Mouse (Mus musculus) cerebellum, postnatal 4 days (tissue): ENCODE results near the gene Tex38.

Experiments
- DNase-seq, 2 experiments: peaks; one replicate each; pipeline ENCODE4 v3.0.0; 2022; ENCODE audit warnings: low spot score in 2 of 2, mixed read lengths in 1 of 2

The Tex38 gene

DNA sequence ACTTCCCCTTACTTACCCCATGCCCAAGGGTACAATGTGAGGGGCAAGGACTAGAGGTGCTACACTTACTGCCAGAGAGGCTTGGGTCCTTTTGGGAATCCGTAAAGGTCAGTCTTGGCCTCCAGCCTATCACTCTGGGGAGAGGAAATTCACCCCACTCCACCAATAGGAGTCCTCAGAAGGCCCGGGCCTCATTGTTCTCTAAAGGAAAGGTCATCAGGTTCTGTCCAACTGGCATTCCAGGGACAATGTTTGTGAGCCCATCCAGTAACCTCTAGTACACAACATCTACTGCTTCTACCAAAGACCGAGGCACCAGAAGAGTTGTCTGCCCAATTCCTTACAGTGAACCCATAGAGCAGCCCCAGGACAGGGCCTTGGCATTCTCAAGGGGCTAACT, at the start of gene Tex38:
TSS of gene Tex38 (minus strand) at position 101 of the 400 bp plus-strand sequence.
- no peak for DNase-seq

DNA sequence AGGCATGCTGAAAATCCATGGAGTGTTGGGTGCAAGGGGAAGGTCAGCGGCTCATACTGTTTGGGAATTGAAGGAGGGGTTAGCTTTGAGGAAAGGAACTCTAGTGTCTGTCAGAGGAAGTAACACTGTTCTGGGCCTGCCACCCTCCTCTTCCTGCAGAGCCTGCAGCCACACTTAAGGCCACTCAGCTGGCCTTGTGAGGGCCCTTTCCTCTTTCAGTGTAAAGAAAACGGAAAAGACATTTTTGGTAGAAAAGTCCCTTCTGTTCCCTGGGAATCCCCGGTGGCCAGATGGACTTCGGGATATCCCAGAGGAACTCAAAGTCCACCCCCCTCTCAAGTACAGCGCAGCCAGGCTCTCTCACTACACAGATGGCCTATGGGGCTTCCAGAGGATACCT, 49.7 kb upstream of the Tex38 start:
- DNase-seq: no peak

GRCm38 (mm10) chr4:115828572-115828902, 47.7 kb upstream of the Tex38 start:
- no peak for DNase-seq

DNA sequence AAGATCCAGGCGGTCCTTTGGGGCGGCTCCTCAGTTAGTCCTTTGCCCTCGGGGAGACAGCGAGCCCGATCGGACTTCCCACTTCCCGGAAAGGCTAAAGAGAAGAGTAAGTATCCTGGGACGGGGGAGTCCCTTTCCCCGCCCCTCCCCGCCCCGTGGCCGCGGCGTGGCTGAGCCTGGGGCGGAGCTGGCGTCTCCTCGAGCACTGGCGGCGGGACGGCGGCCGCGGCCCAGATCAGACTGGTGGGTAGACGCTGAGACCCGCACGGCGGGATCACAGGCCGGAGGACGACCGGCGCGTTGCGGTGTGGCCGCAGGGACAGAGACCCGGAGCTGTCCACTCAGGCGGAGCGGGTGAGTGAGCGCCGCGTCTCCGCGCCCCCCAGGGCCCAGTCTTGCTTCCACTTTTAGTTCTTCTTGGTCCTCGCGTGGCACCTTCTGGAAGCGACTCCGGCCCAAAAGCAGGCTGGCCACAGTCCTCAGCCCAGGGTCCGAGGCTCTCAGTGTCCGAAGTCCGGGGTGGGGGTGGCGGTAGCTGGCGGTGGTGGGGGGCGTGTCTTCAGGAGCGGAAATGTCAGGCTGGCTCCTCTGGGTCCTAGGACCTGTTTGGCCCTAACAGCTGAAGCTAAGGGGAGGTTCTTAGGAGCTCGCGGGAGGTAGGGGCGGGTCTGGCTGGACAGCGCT, 47.2 kb upstream of the Tex38 start, which contains the start of gene Mob3c:
TSS of gene Mob3c (plus strand) at position 205 of the 684 bp plus-strand sequence.
- DNase-seq: peak; percentile 40 to 59

- no peak for DNase-seq
Observed at GRCm38 (mm10) chr4:115827535-115827887, 46.7 kb upstream of the Tex38 start.

DNA sequence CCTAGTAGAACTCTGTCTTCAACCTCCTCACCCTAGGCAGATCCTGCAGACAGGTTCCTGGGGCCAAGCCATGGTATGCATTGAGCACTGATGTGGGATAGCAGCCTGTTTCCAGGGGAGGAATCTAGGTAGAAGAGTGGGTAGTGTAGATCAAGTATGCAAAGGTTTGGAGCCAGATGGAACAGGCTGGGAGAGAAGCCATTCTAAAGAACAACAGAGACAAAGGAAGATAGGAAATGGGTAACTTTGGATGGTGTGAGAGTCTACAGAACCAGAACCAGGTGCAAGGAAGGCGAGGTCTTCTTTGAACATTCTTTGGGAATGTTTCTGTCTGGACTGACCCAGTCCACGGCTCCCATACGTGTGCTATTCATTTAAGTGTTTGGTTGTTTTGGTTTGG, 46.2 kb upstream of the Tex38 start:
- DNase-seq: no peak

GRCm38 (mm10) chr4:115825271-115825670, 44.5 kb upstream of the Tex38 start:
- no peak for DNase-seq

DNA sequence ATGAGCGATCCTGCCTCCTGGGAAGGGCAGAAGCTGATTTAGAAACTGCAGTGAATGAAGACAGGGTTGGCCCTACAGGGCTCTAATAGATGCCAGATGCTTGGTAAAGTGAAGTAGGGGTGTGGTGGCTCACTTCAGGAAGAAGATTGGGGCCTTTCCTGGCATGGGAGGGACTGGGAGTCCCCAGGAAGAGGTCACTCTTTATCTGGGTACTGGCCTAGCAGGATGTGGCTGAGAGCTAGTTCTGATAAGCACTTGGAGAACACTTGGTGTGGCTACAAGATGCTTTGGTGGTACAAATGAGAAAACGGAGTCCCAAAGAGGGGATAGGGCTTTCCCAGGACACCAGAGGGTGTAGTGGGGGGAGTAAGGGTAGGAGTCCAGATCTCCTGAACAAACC, 43.4 kb upstream of the Tex38 start:
- no peak for DNase-seq

GRCm38 (mm10) chr4:115821928-115822327, 41.1 kb upstream of the Tex38 start:
- DNase-seq: no peak

- DNase-seq: no peak
Observed at GRCm38 (mm10) chr4:115821431-115821830, 40.6 kb upstream of the Tex38 start.

GRCm38 (mm10) chr4:115820944-115821343, 40.1 kb upstream of the Tex38 start:
- no peak for DNase-seq

DNA sequence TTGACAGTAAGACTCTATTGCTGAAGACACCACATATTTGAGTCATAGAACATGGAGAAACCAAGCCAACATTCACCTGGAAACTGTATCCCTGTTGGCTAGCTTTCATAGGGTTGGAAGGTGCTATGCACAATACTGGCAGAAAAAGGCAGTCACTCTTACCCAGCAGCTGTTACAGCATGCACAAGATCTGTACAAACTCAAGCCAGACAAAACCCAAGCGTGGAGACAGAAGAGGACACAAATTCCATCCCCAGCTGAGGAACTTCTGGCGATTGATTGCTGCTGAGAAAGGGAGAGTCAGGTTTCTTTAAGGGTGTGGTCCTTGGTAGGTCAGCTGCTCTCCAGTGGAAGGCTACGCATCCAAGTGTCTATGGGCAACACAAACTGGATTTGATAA, 39.4 kb upstream of the Tex38 start:
- no peak for DNase-seq

DNA sequence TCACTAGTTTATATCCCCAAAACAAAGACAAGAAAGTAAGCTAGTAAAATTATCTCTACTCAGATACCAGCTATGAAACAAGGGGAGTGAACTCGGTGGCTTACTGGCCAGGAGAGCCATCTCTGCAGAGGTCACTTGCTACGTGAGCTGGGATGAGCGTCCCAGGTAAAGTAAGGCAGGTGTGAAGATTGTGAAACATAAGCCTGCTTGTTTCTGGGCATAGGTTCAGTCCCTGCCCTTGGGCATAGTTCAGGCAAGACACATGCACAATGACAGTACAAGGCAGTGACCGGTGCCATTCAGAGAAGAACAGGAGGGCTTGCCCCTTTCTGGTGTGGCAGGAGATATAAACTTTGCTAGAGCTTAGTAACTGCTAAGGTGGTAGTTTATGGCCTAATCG, 34.8 kb upstream of the Tex38 start:
- DNase-seq: no peak

DNA sequence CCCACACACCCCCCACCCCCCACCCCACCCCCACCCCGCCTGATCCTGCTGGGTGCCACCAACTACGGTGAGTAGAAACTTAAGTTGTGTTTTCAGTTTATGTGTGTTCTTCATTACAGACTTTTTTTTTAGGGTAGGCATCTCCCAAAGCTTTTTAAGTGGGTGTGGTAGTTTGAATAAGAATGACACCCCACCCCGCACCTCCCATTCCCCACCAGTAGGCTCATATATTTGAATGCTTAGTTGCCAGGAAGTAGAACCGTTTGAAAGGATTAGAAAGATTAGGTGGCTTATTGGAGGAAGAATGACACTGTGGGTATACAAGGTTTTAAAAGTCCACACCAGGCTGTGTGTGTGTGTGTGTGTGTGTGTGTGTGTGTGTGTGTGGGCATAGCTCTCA, 31.5 kb upstream of the Tex38 start:
- no peak for DNase-seq

- no peak for DNase-seq
Observed at GRCm38 (mm10) chr4:115799981-115800380, 19.2 kb upstream of the Tex38 start.

DNA sequence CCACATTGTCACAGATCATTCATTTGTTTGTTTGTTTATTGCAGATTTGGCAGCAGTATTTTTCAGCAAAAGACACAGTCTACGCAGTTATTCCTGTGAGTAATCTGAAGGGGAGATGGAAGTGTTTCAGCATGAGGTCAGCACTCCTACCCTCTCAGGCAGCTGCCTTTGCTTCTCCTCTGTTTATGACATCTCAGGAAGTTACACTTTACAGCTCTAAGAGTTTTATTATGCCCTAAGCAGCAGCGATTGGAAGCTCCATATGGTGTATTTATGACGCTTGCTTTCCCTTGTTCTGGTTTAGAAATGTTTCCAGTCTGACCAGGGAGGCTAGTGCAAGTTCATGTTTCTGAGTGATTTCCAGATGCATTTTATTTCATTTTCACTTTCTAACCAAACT, 14.5 kb upstream of the Tex38 start:
- DNase-seq: no peak

GRCm38 (mm10) chr4:115790864-115791263, 10.0 kb upstream of the Tex38 start:
- no peak for DNase-seq

DNA sequence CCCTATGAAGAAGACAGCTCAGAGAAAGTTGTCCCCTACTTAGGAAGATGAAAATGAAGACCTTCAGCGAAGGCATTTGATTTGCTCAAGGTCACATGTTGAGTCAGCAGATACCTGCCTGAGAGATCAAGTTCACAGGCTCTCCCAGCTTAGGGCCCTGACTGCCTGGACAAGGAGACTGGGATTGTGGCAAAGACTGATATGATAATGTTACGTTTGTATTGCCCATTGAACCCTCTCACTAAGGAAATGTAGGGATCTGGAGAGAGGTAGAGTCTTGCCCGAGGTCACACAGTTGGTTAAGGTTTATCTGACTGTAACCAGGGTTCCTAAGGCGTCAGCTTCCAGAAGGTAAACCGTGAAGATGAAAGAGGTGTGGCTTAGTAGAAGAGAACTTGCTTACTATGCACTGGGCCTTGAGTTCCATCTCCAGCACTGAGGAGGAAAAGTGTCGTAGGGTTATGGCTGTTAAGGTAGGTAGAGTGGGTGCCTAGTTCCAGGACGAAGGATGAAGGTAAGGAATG, 4.8 kb upstream of the Tex38 start:
- DNase-seq: no peak

DNA sequence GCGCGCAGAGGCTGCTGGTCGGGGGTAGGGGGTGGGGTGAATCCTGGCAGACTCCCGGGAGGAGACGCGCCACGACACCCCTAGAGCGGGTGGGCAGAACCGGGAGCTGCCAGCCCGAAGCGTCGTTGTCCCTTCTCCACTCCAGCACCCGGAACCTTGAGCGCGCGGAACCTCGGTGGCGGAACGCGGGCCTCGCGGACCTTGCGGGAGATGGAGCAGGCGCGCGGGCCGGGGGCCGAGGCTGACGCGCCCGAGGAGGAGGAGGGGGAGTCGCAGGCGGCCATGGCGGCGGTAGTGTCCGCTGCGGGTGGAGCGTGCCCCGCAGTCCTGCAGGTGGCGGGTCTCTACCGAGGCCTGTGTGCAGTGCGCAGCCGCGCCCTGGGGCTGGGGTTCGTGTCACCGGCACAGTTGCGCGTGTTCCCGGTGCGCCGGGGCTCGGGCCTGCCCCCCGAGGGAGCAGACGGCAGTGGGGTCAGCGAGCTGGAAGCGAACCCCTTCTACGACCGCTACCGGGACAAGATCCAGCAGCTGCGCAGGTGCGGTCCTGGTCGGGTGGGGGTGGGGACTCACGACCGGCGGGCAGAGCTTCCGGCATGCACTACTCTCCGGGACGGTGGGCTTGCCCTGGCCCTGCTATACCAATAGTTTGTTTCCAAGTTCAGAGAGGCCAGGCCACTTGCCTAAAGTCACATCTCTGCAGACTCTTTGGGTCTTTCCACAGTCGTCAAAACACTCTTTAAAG, 4.1 kb upstream of the Tex38 start, which contains the start of gene Atpaf1:
TSS of gene Atpaf1 (plus strand) at position 44 of the 742 bp plus-strand sequence.
- DNase-seq: peak; percentile 71 to 80

DNA sequence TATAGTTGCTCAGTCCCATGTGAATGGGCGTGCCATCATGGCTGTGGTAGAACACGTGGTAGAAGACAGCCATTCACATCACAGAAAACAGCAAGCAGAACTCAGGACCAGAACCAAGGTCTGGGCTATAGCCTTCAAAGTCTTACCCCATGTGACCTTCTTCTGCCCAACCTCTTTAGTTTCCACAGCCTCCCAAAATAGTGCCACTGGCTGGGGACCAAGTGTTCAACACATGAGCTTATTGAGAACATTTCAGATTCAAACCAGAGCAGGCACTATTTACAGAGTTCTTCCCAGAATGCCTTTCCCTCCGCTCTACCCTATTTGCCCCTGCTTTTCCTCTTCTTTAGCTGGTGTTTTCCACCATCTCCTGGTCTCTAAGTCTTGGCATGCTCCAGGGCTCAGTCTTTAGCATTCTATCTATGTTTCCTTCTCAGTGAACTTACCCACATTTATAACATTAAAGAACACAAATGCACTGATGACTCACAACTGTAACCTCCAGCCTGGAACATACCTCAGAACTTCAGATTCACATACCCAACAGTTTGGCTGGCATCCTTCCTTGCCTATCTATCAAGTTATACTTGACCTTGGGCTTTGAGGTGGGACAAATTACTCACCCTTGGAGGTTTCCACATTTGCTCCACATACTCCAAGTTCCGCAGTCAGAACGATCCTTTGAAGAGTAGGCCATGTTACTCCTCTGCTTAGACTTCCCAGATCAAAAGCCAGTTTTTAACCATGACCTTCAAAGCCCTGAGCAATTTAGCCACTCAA, 1.4 kb upstream of the Tex38 start:
- DNase-seq: no peak

- no peak for DNase-seq
Observed at GRCm38 (mm10) chr4:115780269-115780668, 549 bp downstream of the Tex38 start.

DNA sequence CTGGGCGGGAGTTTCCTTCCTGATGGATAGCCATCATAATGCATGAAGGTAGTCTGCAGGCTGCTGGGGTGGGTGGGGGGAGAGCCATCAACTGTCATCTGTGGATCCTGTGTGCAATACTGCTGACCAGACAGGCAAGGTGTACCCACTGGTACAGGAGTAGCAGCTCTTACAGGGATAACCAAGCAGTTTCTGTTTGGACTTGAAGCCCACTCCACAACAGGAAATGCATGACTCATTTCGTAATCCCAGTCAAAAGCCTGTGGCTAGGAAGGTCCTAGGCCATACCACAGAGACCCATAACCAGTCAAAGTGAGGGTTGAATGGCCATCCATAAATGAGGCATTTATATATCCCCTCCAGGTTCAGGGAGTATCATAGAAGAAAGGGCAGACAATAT, 3.2 kb downstream of the Tex38 start:
- no peak for DNase-seq
